Mouse (Mus musculus) lung, adult 2 months (tissue): ENCODE data around the gene Aurka. TPM values are rescaled to one million over a fixed set of nuclear protein-coding genes. Genes with fewer than 3 reads are reported as not detected.

ENCODE experiments used
- DNase-seq: peaks from one replicate; pipeline ENCODE4 v3.0.0; 2022
- H3K4me1 ChIP-seq: fragments of 200-500 bp; 2 replicates; pipeline ENCODE4 v1.6.1; 2011; ENCODE audit warnings: low read length; ENCODE audit not compliant: control insufficient read depth, insufficient read depth
- H3K4me3 ChIP-seq: fragments of 200-500 bp; replicated peaks from 2 replicates; pipeline ENCODE3; 2011; ENCODE audit warnings: low read depth, mild to moderate bottlenecking, control low read depth, low read length; ENCODE audit errors: extremely low read depth
- CTCF ChIP-seq: fragments of 200-500 bp; IDR thresholded peaks from 2 replicates; pipeline ENCODE4 v1.5.1; 2011; ENCODE audit warnings: mild to moderate bottlenecking, low read length, control low read depth; ENCODE audit not compliant: insufficient read depth
- POLR2A ChIP-seq: fragments of 200-500 bp; IDR thresholded peaks from 2 replicates; pipeline ENCODE4 v1.6.1; 2011; ENCODE audit warnings: low read depth, mild to moderate bottlenecking, control low read depth, low read length, borderline replicate concordance; ENCODE audit errors: extremely low read depth
- WGBS: fragments of 180-500 bp; shearing (Covaris S2); methylation state at CpG from one replicate; pipeline ENCODE4 v1.1.7; 2018; 5-methylcytosine and 5-hydroxymethylcytosine counted together
- polyA plus RNA-seq: library from polyadenylated mRNA; depleted of rRNA; stranded (reverse); fragments of >200 nt; gene quantifications from 2 replicates; pipeline ENCODE4 v1.2.3, GENCODE M21; 2012; rRNA removed

Aurka gene
- polyA plus RNA-seq, 1 experiment: 2.0 TPM

DNA sequence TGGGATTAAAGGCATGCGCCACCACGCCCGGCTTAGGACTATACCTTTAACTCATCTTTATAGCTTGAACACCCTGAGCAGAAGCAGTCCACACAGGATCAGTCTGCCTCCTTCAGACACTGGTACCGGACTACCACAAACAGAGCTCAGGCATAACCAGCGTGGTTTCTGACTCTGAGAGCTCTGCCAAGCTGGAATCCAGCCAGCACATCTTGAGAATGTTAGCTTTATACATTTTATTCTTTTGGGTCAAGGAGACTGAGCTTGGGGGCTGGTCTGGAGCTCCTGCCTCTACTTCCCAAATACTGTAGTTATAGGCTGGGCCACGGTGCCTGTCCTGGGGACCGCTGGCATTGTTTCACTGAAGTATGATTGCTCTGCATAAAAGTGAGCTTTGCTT lies 26.6 kb downstream of the Aurka start:
- TF ChIP-seq CTCF: no peak
- TF ChIP-seq POLR2A: no peak
- Histone ChIP-seq H3K4me1 (peaks cover 5% of the 10 kb centered on the region), H3K4me3 (no peak overlapping the region)
- DNase-seq: no peak
- WGBS: 78% methylated on average over 7 of the region's 7 CpGs

DNA sequence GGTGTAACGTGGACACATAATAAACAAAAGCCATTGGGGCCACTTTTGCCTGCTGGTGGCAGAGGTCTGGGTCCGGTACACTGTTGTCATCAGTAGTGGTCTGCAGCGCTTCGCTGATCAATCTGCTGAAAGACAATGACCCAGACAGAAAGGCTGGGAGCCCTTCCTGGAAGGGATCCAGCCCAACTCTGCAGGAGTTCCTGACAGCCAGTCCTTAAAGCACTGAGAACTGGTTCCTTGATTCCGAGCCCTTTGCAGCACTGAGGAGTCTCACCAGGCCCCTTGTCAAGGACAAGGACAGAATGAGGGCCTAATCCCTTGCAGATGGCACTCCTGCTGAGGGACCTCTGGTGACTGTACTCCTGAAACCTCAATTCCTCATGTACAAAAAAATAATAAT lies 28.7 kb downstream of the Aurka start:
- Histone ChIP-seq H3K4me3 (no peak overlapping the region), H3K4me1 (no peaks in the 10 kb centered on the region; the same call in 1 of the 2 replicates)
- TF ChIP-seq CTCF: no peak
- no peak for TF ChIP-seq POLR2A
- 59% methylated on average over 5 of the region's 5 CpGs for WGBS
- no peak for DNase-seq

- Histone ChIP-seq H3K4me1 (no peaks in the 10 kb centered on the region; the same call in 1 of the 2 replicates), H3K4me3 (no peak overlapping the region)
- TF ChIP-seq POLR2A (no peak), CTCF (no peak)
- WGBS: 47% methylated on average over 3 of the region's 3 CpGs
- DNase-seq: no peak
Observed at GRCm38 (mm10) chr2:172340936-172341335, 29.4 kb downstream of the Aurka start.

- Histone ChIP-seq H3K4me1 (no peaks in the 10 kb centered on the region), H3K4me3 (no peak overlapping the region)
- TF ChIP-seq POLR2A (no peak), CTCF (no peak)
- no peak for DNase-seq
- 71% methylated on average over 19 of the region's 19 CpGs for WGBS
Observed at GRCm38 (mm10) chr2:172338206-172338942, 32.0 kb downstream of the Aurka start.

- WGBS: 6% methylated on average over 13 of the region's 13 CpGs
- DNase-seq: peak; percentile 32
- H3K4me1 ChIP-seq: no peaks in the 10 kb centered on the region
- H3K4me3 ChIP-seq: no peak overlapping the region
- TF ChIP-seq CTCF (peak; percentile 61), POLR2A (no peak)
Observed at GRCm38 (mm10) chr2:172329179-172329578, 41.2 kb downstream of the Aurka start.

GRCm38 (mm10) chr2:172328248-172328647 lies 42.1 kb downstream of the Aurka start:
- DNase-seq: no peak
- no peak for TF ChIP-seq CTCF
- TF ChIP-seq POLR2A: no peak
- Histone ChIP-seq H3K4me1 (no peaks in the 10 kb centered on the region), H3K4me3 (no peak overlapping the region)
- WGBS: 54% methylated on average over 8 of the region's 8 CpGs

DNA sequence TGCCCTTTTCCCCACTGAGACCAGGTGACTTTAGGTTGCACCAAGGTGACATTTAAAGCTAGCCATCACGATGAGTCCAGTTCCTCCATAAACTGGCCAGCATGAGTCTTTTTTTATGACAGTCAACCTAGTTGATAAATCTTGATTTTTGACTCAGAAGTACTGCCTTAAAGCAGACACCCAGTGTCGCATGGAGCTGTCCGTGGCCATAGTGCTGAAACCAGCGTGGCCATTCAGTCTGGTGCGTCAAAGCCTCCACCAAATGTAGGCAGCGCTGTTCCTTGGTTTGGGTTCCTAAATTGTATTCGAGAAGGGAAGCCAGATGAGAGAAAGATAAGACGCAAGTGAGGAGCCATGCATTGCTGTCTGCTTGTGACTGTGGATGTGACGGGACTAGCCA lies 49.5 kb downstream of the Aurka start:
- DNase-seq: peak; percentile 42
- Histone ChIP-seq H3K4me1 (no peaks in the 10 kb centered on the region), H3K4me3 (no peak overlapping the region)
- 13% methylated on average over 9 of the region's 9 CpGs for WGBS
- TF ChIP-seq CTCF: no peak
- TF ChIP-seq POLR2A: no peak

- TF ChIP-seq CTCF (no peak), POLR2A (no peak)
- no peak for DNase-seq
- Histone ChIP-seq H3K4me3 (no peak overlapping the region), H3K4me1 (no peaks in the 10 kb centered on the region)
- WGBS: 81% methylated on average over 9 of the region's 9 CpGs
Observed at GRCm38 (mm10) chr2:172311731-172312130, 58.6 kb downstream of the Aurka start.

GRCm38 (mm10) chr2:172306544-172306943 lies 63.8 kb downstream of the Aurka start:
- Histone ChIP-seq H3K4me3 (no peak overlapping the region), H3K4me1 (no peaks in the 10 kb centered on the region)
- DNase-seq: no peak
- 69% methylated on average over 4 of the region's 4 CpGs for WGBS
- no peak for TF ChIP-seq CTCF
- no peak for TF ChIP-seq POLR2A

Other genes starting within 250 kb of the Aurka start
- gene Mc3r, start 122.0 kb downstream of the Aurka start, polyA plus RNA-seq: not detected in 2 replicates
- 21.3 and 25.4 TPM in 2 replicates for gene Fam210b, start 25.0 kb downstream of the Aurka start, polyA plus RNA-seq
- 22.4 and 23.1 TPM in 2 replicates for gene Cstf1, start 146 bp upstream of the Aurka start, polyA plus RNA-seq
- 3.4 and 7.6 TPM in 2 replicates for gene Cass4, start 23.3 kb upstream of the Aurka start, polyA plus RNA-seq
- 34.1 and 47.6 TPM in 2 replicates for gene Rtf2, start 70.0 kb upstream of the Aurka start, polyA plus RNA-seq
- 0.06 TPM in 1 of 2 replicates, not detected in the other for gene Gcnt7, start 88.1 kb upstream of the Aurka start, polyA plus RNA-seq
- gene Fam209, start 102.0 kb upstream of the Aurka start, polyA plus RNA-seq: 0.25 and 0.26 TPM in 2 replicates
- gene Tfap2c, start 179.1 kb upstream of the Aurka start, polyA plus RNA-seq: 0.07 and 0.58 TPM in 2 replicates